Mouse (Mus musculus) MEL (cell line): ENCODE results near the gene Hcrtr1. TPM values are rescaled to one million over a fixed set of nuclear protein-coding genes. Genes with fewer than 3 reads are reported as not detected.

Experiments used
- DNase-seq: peaks from one replicate; pipeline ENCODE4 v3.0.0; 2011; ENCODE audit warnings: low read depth, low spot score
- H3K27ac ChIP-seq: 2 replicates; pipeline ENCODE4 v1.5.1; 2012; ENCODE audit warnings: low read depth, mild to moderate bottlenecking, control low read depth, low read length, moderate library complexity; ENCODE audit not compliant: control insufficient read depth
- H3K27me3 ChIP-seq, 2 experiments: fragments of 150-350 bp in 1 of 2; sonication (generic) in 1 of 2; 2 replicates each; pipeline ENCODE4 v1.6.1; 2012; ENCODE audit warnings: low read length in 2 of 2, mild to moderate bottlenecking in 2 of 2, improper control_type of control experiment in 1 of 2, moderate library complexity in 1 of 2; ENCODE audit not compliant: insufficient read depth in 2 of 2, control insufficient read depth in 1 of 2
- H3K36me3 ChIP-seq, 2 experiments: 2 replicates each; pipeline ENCODE4 v1.6.1; 2012 to 2014; ENCODE audit warnings: low read length in 2 of 2, improper control_type of control experiment in 1 of 2, inconsistent platforms in 1 of 2, mild to moderate bottlenecking in 1 of 2; ENCODE audit not compliant: insufficient read depth in 2 of 2, control insufficient read depth in 1 of 2
- H3K4me1 ChIP-seq, 2 experiments: fragments of 150-350 bp in 1 of 2; sonication (generic) in 1 of 2; 2 replicates each; pipeline ENCODE4 v1.6.1; 2012; ENCODE audit warnings: low read length in 2 of 2, improper control_type of control experiment in 1 of 2, mild to moderate bottlenecking in 1 of 2; ENCODE audit not compliant: insufficient read depth in 2 of 2, control insufficient read depth in 1 of 2
- H3K4me3 ChIP-seq, 2 experiments: fragments of 150-350 bp in 1 of 2; sonication (generic) in 1 of 2; 2 replicates each; pipeline ENCODE4 v1.5.1; 2012; ENCODE audit warnings: low read depth in 2 of 2, low read length in 2 of 2, mild to moderate bottlenecking in 2 of 2, moderate library complexity in 2 of 2, control low read depth in 1 of 2, improper control_type of control experiment in 1 of 2; ENCODE audit not compliant: control insufficient read depth in 1 of 2, insufficient read depth in 1 of 2
- H3K79me2 ChIP-seq: 2 replicates; pipeline ENCODE4 v1.6.1; 2012; ENCODE audit warnings: mild to moderate bottlenecking, low read length, moderate library complexity; ENCODE audit not compliant: control insufficient read depth, poor library complexity, insufficient read depth
- H3K9ac ChIP-seq: 2 replicates; pipeline ENCODE4 v1.6.1; 2012; ENCODE audit warnings: low read depth, mild to moderate bottlenecking, control low read depth, low read length, moderate library complexity; ENCODE audit not compliant: control insufficient read depth, poor library complexity, severe bottlenecking
- H3K9me3 ChIP-seq: fragments of 150-350 bp; sonication (generic); replicated peaks from 2 replicates; pipeline ENCODE4 v1.6.1; 2012; ENCODE audit warnings: mild to moderate bottlenecking, low read length, improper control_type of control experiment, moderate library complexity; ENCODE audit not compliant: insufficient read depth
- E2F4 ChIP-seq: IDR thresholded peaks from 2 replicates; pipeline ENCODE4 v1.6.1; 2011; ENCODE audit warnings: low read depth, low read length, improper control_type of control experiment, borderline replicate concordance
- ELF1 ChIP-seq: IDR thresholded peaks from 2 replicates; pipeline ENCODE4 v1.6.1; 2014; ENCODE audit warnings: low read depth, mild to moderate bottlenecking, inconsistent platforms, low read length, improper control_type of control experiment, moderate library complexity
- ETS1 ChIP-seq: IDR thresholded peaks from 2 replicates; pipeline ENCODE4 v1.6.1; 2012; ENCODE audit warnings: low read depth, mild to moderate bottlenecking, inconsistent platforms, low read length, improper control_type of control experiment, moderate library complexity
- MAFK ChIP-seq: IDR thresholded peaks from 2 replicates; pipeline ENCODE4 v1.6.1; 2011; ENCODE audit warnings: low read depth, mild to moderate bottlenecking, low read length, improper control_type of control experiment, borderline replicate concordance
- MEF2A ChIP-seq: IDR thresholded peaks from 2 replicates; pipeline ENCODE4 v1.6.1; 2014; ENCODE audit warnings: low read depth, mild to moderate bottlenecking, inconsistent platforms, low read length, improper control_type of control experiment; ENCODE audit not compliant: poor library complexity, insufficient replicate concordance, severe bottlenecking; ENCODE audit errors: extremely low read depth
- MXI1 ChIP-seq: IDR thresholded peaks from 2 replicates; pipeline ENCODE4 v1.6.1; 2011; ENCODE audit warnings: mild to moderate bottlenecking, low read depth, low read length, improper control_type of control experiment
- MYC ChIP-seq: IDR thresholded peaks from 2 replicates; pipeline ENCODE4 v1.6.1; 2011; ENCODE audit warnings: low read depth, mild to moderate bottlenecking, low read length, improper control_type of control experiment, moderate library complexity
- SMC3 ChIP-seq: IDR thresholded peaks from 2 replicates; pipeline ENCODE4 v1.6.1; 2011; ENCODE audit warnings: low read depth, low read length, improper control_type of control experiment
- TCF12 ChIP-seq: IDR thresholded peaks from 2 replicates; pipeline ENCODE4 v1.6.1; 2014; ENCODE audit warnings: low read depth, mild to moderate bottlenecking, inconsistent platforms, low read length, improper control_type of control experiment, moderate library complexity
- USF2 ChIP-seq, 2 experiments: IDR thresholded peaks; 2 replicates each; pipeline ENCODE4 v1.6.1; 2011 to 2012; ENCODE audit warnings: improper control_type of control experiment in 2 of 2, low read length in 2 of 2, borderline replicate concordance in 1 of 2, inconsistent platforms in 1 of 2, low read depth in 1 of 2, mild to moderate bottlenecking in 1 of 2; ENCODE audit not compliant: insufficient read depth in 1 of 2
- ZC3H11A ChIP-seq: IDR thresholded peaks from 2 replicates; pipeline ENCODE4 v1.6.1; 2012; ENCODE audit warnings: low read depth, mild to moderate bottlenecking, inconsistent platforms, low read length, improper control_type of control experiment
- polyA plus RNA-seq, 2 experiments: library from polyadenylated mRNA; stranded (reverse) in 1 of 2; unstranded in 1 of 2; fragments of >175 nt in 1 of 2; fragments of >200 nt in 1 of 2; gene quantifications; 2 replicates each; pipeline versions ENCODE4 v1.2.1 to v1.2.4; 2012; ENCODE audit warnings: low replicate concordance in 2 of 2, low read depth in 1 of 2; ENCODE audit not compliant: insufficient read length in 2 of 2, insufficient read depth in 1 of 2, missing spikeins in 1 of 2
- total RNA-seq: library from RNA; depleted of rRNA; stranded (reverse); fragments of 300-350 nt; gene quantifications from 2 replicates; pipeline ENCODE4 v1.2.3, GENCODE M21; 2012

Hcrtr1 gene
- total and polyA plus RNA-seq, 3 experiments: not detected

GRCm38 (mm10) chr4:130177536-130177935 lies 38.4 kb upstream of the Hcrtr1 start:
- H3K4me1 ChIP-seq: peaks cover 6 to 48% of the 10 kb centered on the region in 2 experiments
- TF ChIP-seq ZC3H11A: no peak
- no peak for TF ChIP-seq MXI1
- no peak for TF ChIP-seq SMC3
- TF ChIP-seq MAFK: no peak
- no peak for TF ChIP-seq E2F4
- H3K9me3 ChIP-seq: no peaks in the 10 kb centered on the region
- H3K27me3 ChIP-seq: no peaks in the 10 kb centered on the region
- H3K36me3 ChIP-seq: peaks cover 0 to 14% of the 10 kb centered on the region in 2 experiments; a peak in 2 of 4 replicates
- DNase-seq: no peak
- no peak overlapping the region for H3K27ac ChIP-seq
- no peak overlapping the region for H3K4me3 ChIP-seq
- H3K79me2 ChIP-seq: no peaks in the 10 kb centered on the region
- H3K9ac ChIP-seq: no peak overlapping the region

DNA sequence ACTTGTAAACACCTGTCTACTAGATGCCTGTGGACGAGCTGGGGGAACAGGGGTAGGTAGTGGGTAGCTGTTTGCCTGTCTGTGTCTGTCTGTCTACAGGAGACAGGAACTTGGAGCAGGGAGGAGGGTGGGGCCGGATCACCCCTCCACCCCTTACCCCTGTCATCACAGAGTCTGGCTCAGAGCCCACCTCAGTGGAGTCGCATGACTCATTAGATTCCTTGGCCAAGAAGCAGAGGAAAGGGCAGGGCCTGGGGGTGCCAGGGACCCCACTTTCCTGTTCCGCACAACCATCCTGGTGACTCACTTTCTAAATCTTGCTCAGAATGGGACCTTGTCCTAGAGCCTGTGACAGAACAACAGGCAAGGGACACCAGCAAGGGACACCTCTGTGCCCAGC lies 37.9 kb upstream of the Hcrtr1 start:
- Histone ChIP-seq H3K79me2 (no peaks in the 10 kb centered on the region), H3K9ac (no peak overlapping the region), H3K9me3 (no peaks in the 10 kb centered on the region), H3K27me3 (no peaks in the 10 kb centered on the region), H3K27ac (no peak overlapping the region; the same call in 1 of the 2 replicates), H3K4me1 (peaks cover 6 to 48% of the 10 kb centered on the region in 2 experiments), H3K4me3 (no peak overlapping the region), H3K36me3 (peaks cover 0 to 14% of the 10 kb centered on the region in 2 experiments; a peak in 2 of 4 replicates)
- no peak for TF ChIP-seq USF2 (IDR thresholded peaks at IDR 0.05; ENCODE audit: borderline replicate concordance in 1 of 2, insufficient read depth in 1 of 2, low read depth in 1 of 2, low read length in 2 of 2)
- no peak for TF ChIP-seq MEF2A
- no peak for TF ChIP-seq TCF12
- TF ChIP-seq MXI1: no peak
- peak; percentile 47; the same call in 1 of the 2 replicates for TF ChIP-seq ETS1
- DNase-seq: peak; percentile 68

DNA sequence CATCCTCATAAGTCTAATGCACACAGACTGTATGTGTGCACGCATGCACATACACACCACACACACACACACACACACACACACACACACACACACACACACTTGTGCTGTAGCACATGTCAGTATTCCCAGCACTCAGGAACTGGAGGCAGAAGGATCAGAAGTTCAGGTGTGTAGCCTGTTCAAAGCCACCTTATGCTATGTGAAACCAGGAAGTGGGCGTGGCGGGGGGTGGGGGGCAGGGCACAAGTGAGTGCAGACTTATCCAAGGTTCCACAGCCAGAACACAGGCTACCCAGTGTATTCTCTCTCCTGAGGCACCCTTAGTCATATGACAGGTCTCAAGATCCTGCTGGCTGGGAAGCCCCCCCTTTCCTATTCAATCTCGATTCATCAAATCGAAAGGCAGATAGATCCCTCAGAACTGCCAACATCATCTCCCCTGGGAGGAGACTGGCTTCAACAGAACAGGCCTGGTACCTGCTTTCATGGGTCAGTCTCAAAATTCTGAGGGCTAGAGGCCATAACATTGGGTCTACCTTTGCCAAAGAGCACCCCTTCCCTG lies 37.1 kb upstream of the Hcrtr1 start:
- Histone ChIP-seq H3K36me3 (peaks cover 0 to 14% of the 10 kb centered on the region in 2 experiments; a peak in 2 of 4 replicates), H3K79me2 (no peaks in the 10 kb centered on the region), H3K4me1 (peaks cover 6 to 48% of the 10 kb centered on the region in 2 experiments), H3K9me3 (no peaks in the 10 kb centered on the region), H3K27me3 (no peaks in the 10 kb centered on the region), H3K9ac (no peak overlapping the region), H3K27ac (no peak overlapping the region)
- peak; percentile 46 for DNase-seq
- peak; percentile 87 for TF ChIP-seq ELF1
- TF ChIP-seq MYC: no peak
- TF ChIP-seq, all 39 proteins: peak for 1
- no peak overlapping the region for H3K4me3 ChIP-seq
